Mouse (Mus musculus) limb, embryonic 11.5 days (tissue): ENCODE results near the gene Dirc2. TPM values are rescaled to one million over a fixed set of nuclear protein-coding genes. Genes with fewer than 3 reads are reported as not detected.

ENCODE experiments used
- ATAC-seq: fragments of 200-750 bp; cut with Nextera tagmentation; 2 replicates; pipeline ENCODE4 v1.8.0; 2017; ENCODE audit warnings: low read depth; ENCODE audit not compliant: insufficient number of reproducible peaks, low FRiP score, low TSS enrichment
- DNase-seq: peaks from one replicate; pipeline ENCODE4 v3.0.0-alpha.2; 2015; ENCODE audit warnings: low spot score
- H3K27ac ChIP-seq: fragments of 300-500 bp; sonication (generic); replicated peaks from 2 replicates; pipeline ENCODE4 v1.5.1; 2014; ENCODE audit warnings: low read depth, mild to moderate bottlenecking, low read length
- H3K27me3 ChIP-seq: fragments of 300-500 bp; sonication (generic); 2 replicates; pipeline ENCODE4 v1.6.1; 2014; ENCODE audit warnings: mild to moderate bottlenecking, low read length, mixed read lengths; ENCODE audit not compliant: control insufficient read depth, insufficient read depth
- H3K36me3 ChIP-seq: fragments of 300-500 bp; sonication (generic); 2 replicates; pipeline ENCODE4 v1.6.1; 2014; ENCODE audit warnings: mild to moderate bottlenecking, low read length, moderate library complexity, mixed read lengths; ENCODE audit not compliant: control insufficient read depth, insufficient read depth
- H3K4me1 ChIP-seq: fragments of 300-500 bp; sonication (generic); 2 replicates; pipeline ENCODE4 v1.6.1; 2014; ENCODE audit warnings: low read length, mixed read lengths; ENCODE audit not compliant: control insufficient read depth, insufficient read depth
- H3K4me2 ChIP-seq: fragments of 300-500 bp; sonication (generic); 2 replicates; pipeline ENCODE4 v1.6.1; 2014; ENCODE audit warnings: low read depth, mild to moderate bottlenecking, moderate library complexity; ENCODE audit not compliant: severe bottlenecking
- H3K4me3 ChIP-seq: fragments of 300-500 bp; sonication (generic); 2 replicates; pipeline ENCODE4 v1.5.1; 2014; ENCODE audit warnings: low read depth, low read length
- H3K9ac ChIP-seq: fragments of 300-500 bp; sonication (generic); 2 replicates; pipeline ENCODE4 v1.6.1; 2014; ENCODE audit warnings: mild to moderate bottlenecking, low read length
- H3K9me3 ChIP-seq: fragments of 300-500 bp; sonication (generic); 2 replicates; pipeline ENCODE4 v1.6.1; 2016; ENCODE audit warnings: low read length; ENCODE audit not compliant: control insufficient read depth
- WGBS: fragments of 180-500 bp; shearing (Covaris S2); extraction: QIAGEN DNeasy Blood & Tissue Kit; methylation state at CpG from one replicate; pipeline ENCODE4 v1.1.7; 2014; 5-methylcytosine and 5-hydroxymethylcytosine counted together
- polyA plus RNA-seq: library from polyadenylated mRNA; unstranded; fragments of >200 nt; fragmentation: Nextera tagmentation; extraction: Ambion mirVana; gene quantifications from 2 replicates; pipeline ENCODE4 v1.2.1, GENCODE M21; 2014

Gene Dirc2
- polyA plus RNA-seq, 1 experiment from 2014 or later = 13.0 TPM

DNA sequence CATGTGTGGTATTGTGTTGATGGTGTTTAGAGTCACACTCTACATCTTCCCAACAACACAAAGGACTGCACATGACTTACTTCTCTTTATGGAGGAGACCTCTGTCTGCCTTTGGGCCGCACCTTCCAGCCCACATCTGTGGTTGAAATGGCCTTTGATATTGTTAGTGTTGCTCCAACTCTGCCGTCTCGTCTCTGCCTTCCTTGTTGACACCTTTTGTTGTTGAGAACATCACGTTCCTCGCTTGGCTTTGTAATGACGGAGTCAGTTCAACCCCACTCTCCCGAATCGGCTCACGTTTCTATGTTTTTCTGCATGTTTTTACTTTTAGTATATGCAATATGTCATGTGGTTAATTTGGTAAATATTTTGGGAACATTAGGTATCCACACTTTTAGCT lies 11.9 kb upstream of the Dirc2 start:
- H3K27ac ChIP-seq = no peak overlapping the region
- H3K9ac ChIP-seq = no peak overlapping the region
- H3K27me3 ChIP-seq = no peaks in the 10 kb centered on the region
- H3K4me1 ChIP-seq = no peaks in the 10 kb centered on the region
- no peak overlapping the region for H3K4me2 ChIP-seq
- H3K36me3 ChIP-seq = no peaks in the 10 kb centered on the region
- WGBS = 88% methylated on average over 9 of the region's 9 CpGs
- DNase-seq = no peak
- ATAC-seq = no peak
- H3K9me3 ChIP-seq = no peaks in the 10 kb centered on the region
- H3K4me3 ChIP-seq = no peak overlapping the region

DNA sequence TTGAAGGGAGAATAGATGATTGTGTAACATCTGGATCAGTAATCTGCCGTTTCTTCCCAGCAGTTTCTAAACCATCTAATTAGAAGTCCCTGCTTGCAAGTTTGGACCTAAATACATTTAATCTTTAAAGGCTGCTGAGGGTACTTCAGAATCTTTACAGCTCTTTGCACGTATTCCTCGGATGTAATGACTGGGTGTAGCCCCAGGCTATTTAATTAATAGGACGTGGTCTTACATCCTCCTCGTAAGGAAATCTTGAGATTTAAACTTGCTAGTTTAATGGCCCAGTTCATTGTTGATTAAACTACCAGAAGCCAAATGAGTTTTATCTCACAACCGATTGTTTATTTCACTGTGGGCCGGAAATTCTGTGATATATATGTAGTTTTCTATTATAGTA lies 10.5 kb upstream of the Dirc2 start:
- Histone ChIP-seq H3K4me3 (no peak overlapping the region), H3K9ac (no peak overlapping the region), H3K36me3 (no peaks in the 10 kb centered on the region), H3K27ac (no peak overlapping the region), H3K4me1 (no peaks in the 10 kb centered on the region), H3K9me3 (no peaks in the 10 kb centered on the region), H3K27me3 (no peaks in the 10 kb centered on the region), H3K4me2 (no peak overlapping the region)
- no peak for ATAC-seq
- WGBS = 44% methylated on average over 7 of the region's 7 CpGs
- no peak for DNase-seq

DNA sequence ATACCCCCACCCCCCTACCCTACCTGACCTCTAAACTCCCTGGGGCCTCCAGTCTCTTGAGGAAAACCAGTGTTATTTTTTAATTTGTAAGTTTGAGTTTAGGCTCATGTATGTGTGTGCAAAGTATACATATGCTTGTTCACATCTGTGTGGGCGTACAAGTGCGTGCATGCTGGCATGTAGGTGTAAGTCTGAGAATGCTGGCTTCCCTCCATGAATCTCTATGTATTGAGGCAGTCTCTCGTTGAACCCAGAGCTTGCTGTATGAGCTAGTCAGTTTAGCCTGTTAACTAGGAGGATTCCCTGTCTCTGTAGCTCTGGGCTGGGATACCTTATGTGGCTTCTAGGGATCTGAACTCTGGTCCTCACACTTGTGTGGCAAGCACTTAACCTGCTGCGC lies 8.6 kb upstream of the Dirc2 start:
- no peak overlapping the region for H3K4me2 ChIP-seq
- WGBS = 94% methylated on average over 4 of the region's 4 CpGs
- H3K27me3 ChIP-seq = no peaks in the 10 kb centered on the region
- H3K9me3 ChIP-seq = no peaks in the 10 kb centered on the region
- DNase-seq (no peak), ATAC-seq (no peak)
- H3K9ac ChIP-seq = no peak overlapping the region
- H3K36me3 ChIP-seq = no peaks in the 10 kb centered on the region
- no peak overlapping the region for H3K27ac ChIP-seq
- H3K4me1 ChIP-seq = no peaks in the 10 kb centered on the region
- H3K4me3 ChIP-seq = no peak overlapping the region

GRCm38 (mm10) chr16:35776737-35777136 lies 7.6 kb upstream of the Dirc2 start:
- WGBS = 92% methylated on average over 7 of the region's 7 CpGs
- Histone ChIP-seq H3K27ac (no peak overlapping the region), H3K4me1 (no peaks in the 10 kb centered on the region), H3K4me3 (no peak overlapping the region), H3K36me3 (no peaks in the 10 kb centered on the region), H3K9me3 (no peaks in the 10 kb centered on the region), H3K4me2 (no peak overlapping the region), H3K27me3 (no peaks in the 10 kb centered on the region), H3K9ac (no peak overlapping the region)
- no peak for ATAC-seq
- DNase-seq = no peak

GRCm38 (mm10) chr16:35775835-35776234 lies 6.7 kb upstream of the Dirc2 start:
- 88% methylated on average over 1 of the region's 1 CpGs for WGBS
- H3K36me3 ChIP-seq = no peaks in the 10 kb centered on the region
- H3K9ac ChIP-seq = no peak overlapping the region
- H3K27ac ChIP-seq = no peak overlapping the region
- H3K4me3 ChIP-seq = no peak overlapping the region
- H3K9me3 ChIP-seq = no peaks in the 10 kb centered on the region
- H3K4me1 ChIP-seq = no peaks in the 10 kb centered on the region; the same call in 1 of the 2 replicates
- ATAC-seq = no peak
- H3K4me2 ChIP-seq = no peak overlapping the region
- H3K27me3 ChIP-seq = no peaks in the 10 kb centered on the region
- DNase-seq = no peak

GRCm38 (mm10) chr16:35772598-35772997 lies 3.4 kb upstream of the Dirc2 start:
- 91% methylated on average over 5 of the region's 5 CpGs for WGBS

DNA sequence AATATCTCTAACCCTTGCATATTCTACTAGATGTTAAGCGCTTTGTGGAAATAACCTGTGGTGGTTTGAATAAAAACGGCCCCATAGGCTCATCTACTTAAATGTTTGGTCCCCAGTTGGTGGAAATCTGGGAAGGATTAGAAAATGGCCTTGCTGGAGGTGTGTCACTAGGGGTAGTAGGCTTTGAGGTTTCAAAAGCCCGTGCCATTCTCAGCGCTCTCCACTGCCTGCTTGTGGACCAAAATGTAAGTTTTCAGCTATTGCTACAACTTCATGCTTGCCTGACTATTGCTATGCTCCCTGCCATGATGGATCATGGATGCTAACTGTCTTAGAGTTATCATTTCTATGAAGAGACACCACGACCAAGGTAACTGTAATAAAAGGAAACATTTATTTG lies 2.5 kb upstream of the Dirc2 start:
- WGBS = 84% methylated on average over 5 of the region's 5 CpGs
- no peak for ATAC-seq
- H3K4me3 ChIP-seq = no peak overlapping the region

More at GRCm38 (mm10) chr16:35772598-35772997, 3.4 kb upstream of the Dirc2 start:
- H3K36me3 ChIP-seq = no peaks in the 10 kb centered on the region
- H3K4me3 ChIP-seq = no peak overlapping the region
- no peaks in the 10 kb centered on the region for H3K9me3 ChIP-seq
- DNase-seq = no peak
- no peak overlapping the region for H3K27ac ChIP-seq
- H3K27me3 ChIP-seq = no peaks in the 10 kb centered on the region
- no peak overlapping the region for H3K4me2 ChIP-seq
- H3K4me1 ChIP-seq = peaks cover 8% of the 10 kb centered on the region; the same call in 1 of the 2 replicates
- ATAC-seq = no peak
- H3K9ac ChIP-seq = no peak overlapping the region

GRCm38 (mm10) chr16:35771141-35771540 lies 2.0 kb upstream of the Dirc2 start:
- H3K4me1 ChIP-seq = peaks cover 8% of the 10 kb centered on the region; the same call in 1 of the 2 replicates
- peak overlapping the region; percentile 65 for H3K4me2 ChIP-seq
- no peaks in the 10 kb centered on the region for H3K9me3 ChIP-seq
- no peak for ATAC-seq
- no peak overlapping the region for H3K27ac ChIP-seq
- H3K27me3 ChIP-seq = no peaks in the 10 kb centered on the region
- WGBS = 15% methylated on average over 8 of the region's 8 CpGs
- DNase-seq = no peak
- H3K4me3 ChIP-seq = peak overlapping the region; percentile 92; the same call in 1 of the 2 replicates
- no peak overlapping the region for H3K9ac ChIP-seq
- H3K36me3 ChIP-seq = no peaks in the 10 kb centered on the region

More for the DNA sequence above, 2.5 kb upstream of the Dirc2 start:
- peaks cover 8% of the 10 kb centered on the region; the same call in 1 of the 2 replicates for H3K4me1 ChIP-seq
- no peak for DNase-seq
- no peaks in the 10 kb centered on the region for H3K27me3 ChIP-seq
- no peaks in the 10 kb centered on the region for H3K9me3 ChIP-seq
- no peak overlapping the region for H3K9ac ChIP-seq
- H3K27ac ChIP-seq = no peak overlapping the region
- H3K36me3 ChIP-seq = no peaks in the 10 kb centered on the region
- no peak overlapping the region for H3K4me2 ChIP-seq
